Mouse (Mus musculus) hindbrain, embryonic 10.5 days (tissue): ENCODE data around the gene Btbd35f15. TPM values are rescaled to one million over a fixed set of nuclear protein-coding genes. Genes with fewer than 3 reads are reported as not detected.
"Not testable (repeated sequence)": the region's sequence is repeated elsewhere in the genome, so short reads cannot be mapped to it uniquely, and the experiment has no call there.

ENCODE experiments used
- DNase-seq: peaks from one replicate; pipeline ENCODE4 v3.0.0-alpha.2; 2017; ENCODE audit warnings: low spot score
- H3K27ac ChIP-seq: fragments of 300-500 bp; sonication (generic); 2 replicates; pipeline ENCODE4 v1.5.1; 2016; ENCODE audit warnings: mild to moderate bottlenecking, moderate library complexity
- H3K27me3 ChIP-seq: fragments of 300-500 bp; sonication (generic); 2 replicates; pipeline ENCODE4 v1.6.1; 2016; ENCODE audit warnings: mild to moderate bottlenecking; ENCODE audit not compliant: poor library complexity, insufficient read depth, severe bottlenecking
- H3K36me3 ChIP-seq: fragments of 300-500 bp; sonication (generic); 2 replicates; pipeline ENCODE4 v1.6.1; 2016; ENCODE audit warnings: mild to moderate bottlenecking, moderate library complexity
- H3K4me1 ChIP-seq: fragments of 300-500 bp; sonication (generic); replicated peaks from 2 replicates; pipeline ENCODE4 v1.6.1; 2016; ENCODE audit warnings: mild to moderate bottlenecking
- H3K4me3 ChIP-seq: fragments of 300-500 bp; sonication (generic); 2 replicates; pipeline ENCODE4 v1.5.1; 2016; ENCODE audit warnings: mild to moderate bottlenecking, moderate library complexity
- H3K9me3 ChIP-seq: fragments of 300-500 bp; sonication (generic); 2 replicates; pipeline ENCODE4 v1.6.1; 2016; ENCODE audit warnings: mild to moderate bottlenecking, moderate library complexity
- WGBS: fragments of 180-500 bp; shearing (Covaris S2); methylation state at CpG from one replicate; pipeline ENCODE4 v1.1.7; 2016; 5-methylcytosine and 5-hydroxymethylcytosine counted together
- polyA plus RNA-seq: library from polyadenylated mRNA; unstranded; fragments of >200 nt; fragmentation: Nextera tagmentation; extraction: Ambion mirVana; gene quantifications from 2 replicates; pipeline ENCODE4 v1.2.1, GENCODE M21; 2016

The Btbd35f15 gene
- not detected in 2 replicates for polyA plus RNA-seq

- H3K36me3 ChIP-seq, H3K4me1 ChIP-seq, H3K9me3 ChIP-seq, H3K27ac ChIP-seq, H3K27me3 ChIP-seq, DNase-seq, H3K4me3 ChIP-seq: not testable (repeated sequence)
- no CpG with 5 or more reads among the region's 3 CpGs for WGBS
Measured at GRCm38 (mm10) chrX:33577214-33577613, at the start of gene Btbd35f15. TSS of gene Btbd35f15 (minus strand) at chrX:33577314.

Other genes with a start within 250 kb of the Btbd35f15 start
- gene Btbd35f13, start 79.9 kb upstream of the Btbd35f15 start, polyA plus RNA-seq = not detected in 2 replicates
- gene Btbd35f14, start 125.0 kb upstream of the Btbd35f15 start, polyA plus RNA-seq = not detected in 2 replicates